ENCODE assay signal across 1 mouse cellular context in the genomic region with DNA sequence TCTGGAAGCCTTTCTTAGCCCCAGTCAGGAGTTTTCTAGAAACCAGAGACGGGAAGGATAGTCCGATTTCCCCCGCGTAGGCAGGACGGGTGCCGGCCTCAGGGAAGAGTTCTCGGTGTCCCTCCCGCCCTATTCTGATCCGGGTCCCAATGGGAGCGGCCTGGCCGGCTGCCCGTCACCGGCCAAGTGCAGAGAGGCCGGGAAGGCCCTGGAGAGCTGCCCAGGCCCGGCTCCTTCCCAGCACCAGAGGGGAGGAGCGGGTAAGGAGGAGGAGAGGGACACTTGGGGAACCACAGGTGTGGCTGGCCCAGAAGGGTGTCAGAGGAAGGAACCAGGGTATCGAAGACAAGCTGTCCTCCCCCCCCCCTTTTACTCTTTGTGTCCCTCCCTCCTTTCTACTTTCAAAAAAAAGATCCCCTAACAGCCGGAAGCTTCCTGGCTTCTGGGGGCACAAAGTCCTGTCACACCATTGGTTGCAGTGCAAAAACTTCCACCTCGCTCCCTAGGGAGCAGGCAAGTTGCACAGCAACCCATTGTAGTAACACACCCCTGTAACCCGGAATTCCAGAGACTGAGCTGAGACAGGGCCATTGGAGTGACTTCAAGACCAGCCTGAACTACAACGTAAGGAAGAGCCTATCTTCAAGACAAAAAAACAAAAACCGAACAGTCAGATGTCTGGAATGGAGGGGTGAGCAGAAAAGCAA.
TF ChIP-seq lines count a peak whose summit lies in the region.

No protein-coding gene starts in this region.

TF ChIP-seq in ES-E14, 5 proteins besides CTCF, POLR2A, EP300 and RAD21:
- TF ChIP-seq CHD2 (IDR thresholded peaks at IDR 0.05; ENCODE audit: low read depth, low read length) = no peak
- TF ChIP-seq MAFK (IDR thresholded peaks at IDR 0.05; ENCODE audit: insufficient read depth, low read depth, low read length) = no peak
- no peak for TF ChIP-seq HCFC1 (IDR thresholded peaks at IDR 0.05; ENCODE audit: borderline replicate concordance, insufficient read depth, low read length)
- peak; percentile 89 for TF ChIP-seq ZNF384 (IDR thresholded peaks at IDR 0.05; ENCODE audit: low read depth, low read length)
- TF ChIP-seq ZC3H11A (IDR thresholded peaks at IDR 0.05; ENCODE audit: borderline replicate concordance, low read depth, low read length) = no peak
